Mouse (Mus musculus): ENCODE data around the gene Arhgef19. TPM values are rescaled to one million over a fixed set of nuclear protein-coding genes. Genes with fewer than 3 reads are reported as not detected.

The Arhgef19 gene
- total RNA-seq, 4 experiments from 2014 or later, result 17.8 to 23.3 (median 21.1) TPM

DNA sequence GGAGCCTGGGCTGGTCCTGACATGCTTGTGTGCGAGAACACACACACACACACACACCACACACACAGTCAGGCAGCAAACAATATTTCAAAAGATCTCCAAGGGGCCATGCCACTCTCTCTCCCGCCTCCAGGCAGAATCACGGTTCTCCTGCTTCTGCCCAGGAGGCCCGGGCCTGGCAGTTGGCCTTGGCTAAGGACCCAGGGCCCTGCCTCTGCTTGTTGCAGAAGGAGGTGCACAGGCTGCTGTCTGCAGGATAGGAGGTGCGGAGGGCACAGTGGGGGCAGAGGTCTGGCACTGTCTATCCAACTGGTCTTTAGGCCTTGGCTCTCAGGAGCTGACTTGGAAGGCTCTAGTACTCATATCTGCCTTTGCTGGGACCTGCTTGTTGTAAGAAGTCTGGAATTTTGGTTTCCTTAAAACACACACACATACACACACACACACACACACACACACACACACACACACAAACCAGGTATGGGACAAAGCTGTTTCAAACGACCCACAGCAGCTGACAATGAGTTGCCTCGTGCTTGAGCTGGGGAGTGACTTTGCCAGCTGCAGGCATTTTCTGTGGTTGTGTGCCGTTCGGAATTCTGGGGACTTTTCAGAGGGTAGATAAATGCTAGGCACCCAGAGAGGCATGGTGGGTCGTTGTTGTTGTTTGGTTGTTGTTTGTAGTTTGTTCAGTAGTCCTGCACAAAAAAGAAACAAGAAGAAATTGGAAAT is 23.8 kb downstream of the Arhgef19 start:
- no peak for DNase-seq (ENCODE audit: low spot score in 2 of 2)

DNA sequence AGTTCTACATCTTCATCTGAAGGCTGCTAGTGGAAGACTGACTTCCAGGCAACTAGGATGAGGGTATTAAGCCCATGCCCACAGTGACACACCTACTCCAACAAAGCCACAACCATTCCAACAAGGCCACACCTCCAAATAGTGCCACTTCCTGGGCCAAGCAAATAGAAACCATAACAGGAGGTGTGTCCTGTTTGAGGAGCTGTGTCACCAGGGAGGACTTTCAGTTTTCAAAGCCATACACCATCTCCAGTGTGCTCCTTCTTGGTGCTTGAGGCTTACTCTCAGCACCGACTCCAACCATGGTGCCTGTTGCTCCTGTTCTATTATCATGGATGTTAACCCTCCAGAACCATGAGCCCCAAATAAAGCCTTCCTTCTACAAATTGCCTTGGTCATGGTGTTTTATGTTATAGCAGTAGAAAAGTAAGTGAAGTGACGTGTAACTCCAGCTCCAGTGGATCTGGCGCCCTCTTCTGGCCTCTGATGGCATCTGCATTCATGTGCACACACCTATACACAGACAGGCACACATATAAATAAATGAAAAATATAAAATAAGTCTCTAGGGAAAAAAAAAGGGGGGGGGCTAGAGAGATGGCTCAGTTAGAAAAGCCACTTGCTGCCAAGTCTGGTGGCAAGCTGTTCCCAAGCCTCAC is 26.8 kb downstream of the Arhgef19 start:
- no peak for DNase-seq (ENCODE audit: low spot score in 2 of 2)

DNA sequence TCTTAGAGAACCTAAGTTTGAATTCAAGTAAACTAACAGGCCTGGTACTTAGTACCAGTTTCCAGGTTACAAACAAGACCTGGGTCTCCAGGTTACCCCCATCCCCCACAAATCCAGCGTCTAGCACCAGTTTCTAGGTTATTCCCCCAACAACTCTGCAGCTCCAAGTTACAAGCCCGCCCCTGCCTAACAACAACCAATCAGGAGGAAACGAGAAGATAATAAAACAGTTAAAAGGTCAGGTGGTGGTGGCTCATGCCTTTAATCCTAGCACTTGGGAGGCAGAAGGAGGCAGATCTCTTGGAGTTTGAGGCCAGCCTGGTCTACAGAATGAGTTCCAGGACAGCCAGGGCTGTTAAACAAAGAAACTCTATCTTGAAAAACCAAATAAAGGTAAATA is 28.0 kb downstream of the Arhgef19 start:
- DNase-seq (ENCODE audit: low spot score in 2 of 2), result no peak

DNA sequence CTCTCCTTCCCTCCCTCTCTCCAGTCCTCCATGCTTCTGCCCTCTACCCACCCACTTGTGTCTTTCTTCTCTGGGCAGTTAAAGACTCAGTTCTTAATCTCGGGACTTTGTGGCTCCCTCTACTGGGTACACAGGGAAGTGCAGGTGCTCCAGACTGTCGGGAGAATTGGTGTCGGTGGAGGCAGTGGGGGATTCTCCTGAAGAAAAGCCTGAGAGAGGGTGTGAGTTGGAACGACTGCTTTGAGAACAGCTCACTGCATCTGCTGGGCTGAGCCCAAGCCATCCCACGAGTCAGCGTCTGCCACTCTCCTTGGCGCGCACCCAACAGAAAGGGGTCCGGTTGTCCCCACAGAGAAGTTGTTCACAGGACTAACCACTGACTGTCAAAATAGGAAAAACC is 28.5 kb downstream of the Arhgef19 start:
- DNase-seq (ENCODE audit: low spot score in 2 of 2), result peak in 1 of 2 experiments; percentile 48

DNA sequence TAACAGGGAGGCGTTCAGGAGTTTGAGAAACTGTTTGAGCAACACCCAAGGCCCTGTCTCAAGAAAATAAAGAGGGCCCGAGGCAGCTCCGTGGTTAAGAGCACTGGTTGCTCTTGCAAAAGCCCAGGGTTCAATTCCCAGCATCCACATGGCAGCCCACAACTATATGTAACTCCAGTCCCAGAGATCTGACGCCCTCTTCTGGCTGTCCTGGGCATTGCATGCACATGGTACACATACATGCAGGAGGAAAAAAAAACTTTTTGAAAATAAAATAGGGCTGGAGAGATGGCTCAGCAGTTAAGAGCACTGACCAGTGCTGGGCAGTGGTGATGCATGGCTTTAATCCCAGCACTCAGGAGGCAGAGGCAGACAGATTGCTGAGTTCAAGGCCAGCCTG is 29.1 kb downstream of the Arhgef19 start:
- no peak for DNase-seq (ENCODE audit: low spot score in 2 of 2)

DNA sequence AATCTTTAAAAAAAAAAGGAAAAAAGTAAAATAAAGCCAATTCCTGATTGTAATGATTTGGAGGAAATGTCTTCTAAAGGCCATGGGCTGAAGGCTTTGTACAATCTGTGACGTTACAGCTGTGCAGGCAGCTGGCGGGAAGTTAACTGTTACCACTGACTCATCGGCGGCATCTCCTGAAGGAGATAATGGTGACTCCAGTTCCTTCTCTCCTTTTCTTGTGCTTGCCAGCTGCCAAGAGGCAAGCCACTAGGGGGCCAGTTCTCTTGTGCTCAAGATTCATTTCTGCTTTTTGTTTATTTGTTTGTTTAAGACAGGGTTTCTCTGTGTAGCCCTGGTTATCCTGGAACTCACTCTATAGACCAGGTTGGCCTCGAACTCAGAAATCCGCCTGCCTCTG is 29.8 kb downstream of the Arhgef19 start:
- DNase-seq (ENCODE audit: low spot score in 2 of 2), result no peak

DNA sequence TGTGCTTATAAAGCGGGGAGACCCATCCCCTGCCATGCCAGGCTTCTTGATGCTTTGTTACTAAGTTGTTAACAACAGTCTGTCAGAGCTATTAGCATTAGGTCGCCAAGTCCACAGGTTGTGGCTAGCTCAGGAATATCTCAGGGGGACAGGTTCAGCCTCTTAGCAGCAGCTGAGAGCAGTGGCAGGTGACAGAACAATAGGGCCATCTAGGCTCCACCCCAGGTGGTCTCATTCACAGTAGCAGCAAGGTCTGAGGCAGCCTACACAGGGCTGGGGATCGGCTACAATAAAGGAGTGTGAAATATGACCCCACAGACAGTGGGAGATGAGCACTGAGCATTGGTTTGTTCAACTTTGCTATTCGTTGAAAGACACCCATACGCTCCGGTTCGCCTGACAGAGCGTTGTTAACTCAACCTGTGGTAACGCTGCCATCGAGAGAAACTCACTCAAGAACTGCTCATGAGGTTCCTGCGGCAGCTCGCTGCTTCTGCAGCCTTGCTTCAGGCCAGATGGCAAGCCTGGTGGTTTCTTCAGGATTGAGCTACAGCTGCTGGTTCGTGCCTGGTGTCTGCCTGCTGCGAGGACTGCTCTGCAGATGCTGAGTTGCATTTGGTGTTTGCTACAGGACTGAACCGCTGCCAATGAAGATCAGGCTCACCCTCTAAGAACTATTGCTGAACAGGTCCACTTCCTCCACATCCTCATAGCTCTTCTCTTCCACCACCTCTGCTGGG is 31.1 kb downstream of the Arhgef19 start:
- DNase-seq (ENCODE audit: low spot score in 2 of 2), result no peak

DNA sequence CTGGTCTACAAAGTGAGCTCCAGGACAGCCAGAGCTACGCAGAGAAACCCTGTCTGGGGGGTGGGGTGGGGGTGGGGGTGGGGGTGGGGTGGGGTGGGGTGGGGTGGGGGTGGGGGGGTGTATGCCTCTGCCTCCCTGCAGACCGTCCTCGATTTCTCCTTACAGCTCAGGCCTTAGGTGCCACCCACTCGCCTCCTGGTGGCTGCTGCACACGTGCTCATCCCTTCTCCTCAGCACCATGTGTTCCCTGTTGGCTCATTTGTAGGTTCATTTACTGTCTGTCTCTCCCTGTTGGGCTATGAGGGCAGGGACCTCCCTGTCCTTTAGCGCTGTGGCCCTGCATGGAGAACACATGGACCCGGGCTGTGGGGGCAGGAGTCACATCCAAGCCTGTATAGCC is 31.9 kb downstream of the Arhgef19 start:
- no peak for DNase-seq (ENCODE audit: low spot score in 2 of 2)

DNA sequence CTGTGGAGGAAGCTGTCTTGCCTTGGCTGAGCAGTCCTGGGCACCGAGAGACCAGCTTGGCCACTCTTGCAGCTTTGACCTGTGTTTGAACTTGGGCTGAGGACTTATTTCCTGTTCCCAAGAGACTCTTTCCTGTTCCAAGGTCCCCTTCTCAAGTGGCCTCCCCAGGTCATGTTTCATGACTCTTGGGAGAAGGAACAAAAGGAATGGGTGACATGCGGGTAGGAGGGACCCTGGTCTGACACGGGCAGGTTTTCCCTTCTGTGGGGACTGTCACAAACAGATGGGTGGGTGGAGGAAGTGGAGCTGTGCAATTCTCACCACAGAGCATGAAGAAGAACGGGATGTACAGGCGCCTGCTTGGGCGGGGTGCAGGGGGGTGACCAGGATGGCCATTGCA is 32.4 kb downstream of the Arhgef19 start:
- no peak for DNase-seq (ENCODE audit: low spot score in 2 of 2)

DNA sequence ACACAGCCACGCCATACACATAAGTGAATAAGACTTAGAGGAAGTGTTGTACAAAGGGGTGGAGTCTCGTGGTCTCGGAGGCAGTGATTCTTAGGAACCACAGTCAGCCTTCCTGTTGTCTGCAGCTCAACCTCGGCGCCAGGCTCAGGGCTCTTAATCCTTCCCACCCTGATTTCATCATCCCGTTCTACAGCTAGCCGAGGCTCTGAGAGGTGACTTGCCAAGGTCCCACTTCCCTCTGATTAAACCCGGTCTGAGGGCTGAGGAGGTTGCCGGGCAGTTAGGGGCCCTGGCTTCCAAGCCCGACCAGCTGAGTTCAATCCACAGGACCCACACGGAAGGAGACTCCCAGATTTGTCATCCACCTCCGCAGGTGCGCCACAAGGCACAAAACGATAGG is 33.6 kb downstream of the Arhgef19 start:
- DNase-seq (ENCODE audit: low spot score in 2 of 2), result no peak

DNA sequence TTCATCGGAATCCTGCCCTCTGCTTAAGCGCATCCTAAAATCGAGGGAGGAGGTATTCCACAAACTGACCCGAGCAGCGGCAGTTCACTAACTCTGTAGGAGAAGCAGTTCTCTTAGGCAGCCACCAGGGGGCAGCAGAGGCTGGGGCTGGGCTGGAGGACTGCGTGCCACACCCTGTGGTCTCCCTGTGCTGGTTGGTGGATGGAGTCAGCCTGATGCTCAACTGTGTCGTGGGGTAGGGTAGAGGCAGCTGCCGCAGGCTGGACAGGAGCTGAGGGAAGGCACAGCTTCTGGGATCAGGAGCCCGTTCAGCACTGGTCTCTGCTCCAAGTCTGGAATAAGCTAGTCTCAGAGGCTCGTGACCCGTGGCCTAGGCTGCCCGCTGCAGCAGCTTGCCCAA is 34.0 kb downstream of the Arhgef19 start:
- DNase-seq (ENCODE audit: low spot score in 2 of 2), result peak; percentile 55 to 57

DNA sequence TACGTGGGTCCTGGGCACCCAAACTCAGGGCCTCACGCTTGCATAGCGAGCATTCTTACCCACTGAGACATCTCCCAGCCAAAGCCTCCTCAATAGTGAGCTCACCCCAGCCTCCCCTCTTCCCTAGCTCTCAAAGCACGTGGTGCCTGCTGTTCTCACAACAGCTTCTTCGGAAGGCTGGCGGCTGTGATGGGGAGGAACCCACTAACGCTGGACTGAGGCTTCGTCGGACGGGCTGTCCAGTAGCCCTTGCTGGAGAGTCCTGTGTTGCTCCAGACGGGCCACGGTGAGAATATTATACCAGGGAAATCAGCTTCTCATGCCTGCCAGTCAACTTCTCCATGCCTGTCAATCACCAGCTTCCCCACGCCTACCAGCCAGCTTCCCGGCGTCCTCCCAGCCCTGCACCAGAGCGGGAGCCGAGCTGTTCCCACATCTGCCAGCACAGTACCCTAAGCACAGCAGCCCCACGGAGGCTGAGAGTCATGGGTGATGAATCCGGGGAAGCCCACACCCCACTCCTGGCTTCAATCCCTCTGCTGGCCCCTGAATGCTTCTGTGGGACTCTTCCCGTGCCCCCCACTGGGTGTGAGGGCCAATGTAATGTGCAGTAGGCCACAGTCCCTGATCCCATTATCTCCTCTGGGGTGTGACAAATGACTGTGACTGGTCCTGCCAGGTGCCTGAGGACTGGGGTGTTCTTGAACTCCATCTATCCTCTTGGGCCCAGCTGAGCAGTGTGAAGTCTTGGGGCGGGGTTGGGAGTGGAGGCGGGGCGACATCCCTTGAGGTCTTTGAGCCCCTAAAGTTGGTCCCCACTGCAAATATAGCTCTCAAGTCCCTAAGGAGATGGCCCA is 35.4 kb downstream of the Arhgef19 start:
- DNase-seq (ENCODE audit: low spot score in 2 of 2), result no peak

DNA sequence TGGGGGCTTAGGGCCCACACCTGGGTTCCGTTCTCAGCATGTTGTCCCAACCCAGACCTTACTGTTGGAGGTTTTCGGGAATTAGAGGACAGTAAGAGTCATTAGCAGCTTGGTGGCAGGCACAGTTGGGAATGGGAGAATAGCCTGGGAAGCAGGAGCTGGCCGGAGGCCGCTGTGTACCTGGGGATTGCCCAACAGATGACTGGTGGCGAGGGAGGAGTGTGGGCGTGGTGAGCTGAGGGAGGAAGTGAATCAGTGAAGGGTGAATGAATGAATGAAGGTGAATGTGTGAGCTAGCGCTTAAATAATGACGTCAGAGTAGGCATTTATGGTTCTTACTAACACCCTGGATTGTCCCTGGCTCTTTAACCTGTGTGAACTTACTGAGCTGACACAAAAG is 37.9 kb downstream of the Arhgef19 start:
- no peak for DNase-seq (ENCODE audit: low spot score in 2 of 2)

DNA sequence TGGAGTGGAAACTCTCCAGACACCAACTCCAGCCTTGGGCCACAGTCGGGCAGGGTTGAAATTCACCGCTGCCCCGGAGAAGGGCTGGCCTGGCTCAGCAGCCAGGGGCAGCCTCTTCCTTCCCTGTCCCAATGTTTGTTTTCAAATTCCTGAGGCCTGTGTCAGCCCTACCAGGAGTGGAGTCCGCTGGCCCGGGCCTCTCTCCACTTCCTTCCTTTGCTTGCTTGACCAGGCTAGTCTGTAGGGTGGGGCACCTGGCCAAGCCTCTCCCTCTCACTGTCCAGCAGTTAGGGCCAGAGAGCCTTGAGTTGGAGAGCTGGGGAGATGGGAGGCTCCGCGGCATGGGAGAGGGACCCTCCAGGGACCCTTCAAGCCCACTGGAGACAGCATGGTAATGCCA is 38.9 kb downstream of the Arhgef19 start:
- no peak for DNase-seq (ENCODE audit: low spot score in 2 of 2)

DNA sequence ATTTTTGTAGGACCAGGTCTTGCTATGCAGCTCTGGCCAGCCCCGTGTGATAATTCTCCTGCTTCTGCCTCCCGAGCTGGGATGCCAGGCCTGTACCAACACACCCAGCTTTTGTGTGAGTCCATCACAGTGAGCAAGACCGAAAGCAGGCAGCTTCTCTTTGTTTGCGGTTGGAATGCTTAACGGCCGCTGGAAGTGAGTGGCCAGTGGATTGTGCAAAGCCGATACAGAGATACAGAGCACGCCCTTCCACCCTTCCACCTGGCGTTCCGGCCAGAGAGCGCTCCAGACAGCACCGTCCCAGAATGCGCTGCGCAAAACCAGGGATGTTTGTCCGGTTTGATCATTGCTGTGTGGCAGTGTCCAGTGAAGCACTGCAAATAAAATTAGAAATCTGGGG is 40.0 kb downstream of the Arhgef19 start:
- no peak for DNase-seq (ENCODE audit: low spot score in 2 of 2)

DNA sequence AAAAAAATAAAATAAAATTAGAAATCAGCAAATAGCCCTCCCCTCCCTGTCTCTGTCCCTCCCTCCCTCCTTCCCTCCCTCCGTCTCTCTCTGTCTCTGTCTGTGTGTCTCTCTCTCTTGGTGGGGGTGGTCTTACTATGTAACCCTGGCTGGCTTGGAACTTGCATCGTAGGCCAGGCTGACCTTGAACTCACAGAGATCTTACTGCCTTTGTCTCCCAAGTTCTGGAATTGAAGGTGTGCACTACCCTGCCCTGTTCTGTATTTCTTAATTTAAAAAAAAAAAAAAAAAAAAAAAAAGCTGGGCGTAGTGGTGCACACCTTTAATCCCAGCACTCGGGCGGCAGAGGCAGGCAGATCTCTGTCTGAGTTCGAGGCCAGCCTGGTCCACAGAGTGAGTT is 40.5 kb downstream of the Arhgef19 start:
- no peak for DNase-seq (ENCODE audit: low spot score in 2 of 2)

DNA sequence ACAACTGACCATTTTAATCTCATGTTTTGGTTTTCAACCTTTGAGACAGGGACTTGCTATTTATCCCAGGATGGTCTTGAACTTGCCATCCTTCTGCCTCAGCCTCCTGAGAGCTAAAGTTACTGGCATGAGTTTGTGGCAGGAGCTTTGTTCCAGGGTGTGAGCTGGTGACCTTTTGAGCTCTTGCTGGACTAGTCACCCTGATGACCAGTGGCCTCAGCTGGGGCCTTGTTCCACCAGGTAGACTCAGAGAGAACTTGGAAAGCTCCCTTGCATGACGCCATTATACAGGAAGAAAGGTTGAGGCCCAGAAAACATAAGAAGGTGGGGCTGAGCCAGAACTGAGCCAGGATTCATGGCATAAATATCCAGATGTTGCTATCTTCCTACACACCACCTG is 41.2 kb downstream of the Arhgef19 start:
- no peak for DNase-seq (ENCODE audit: low spot score in 2 of 2)

DNA sequence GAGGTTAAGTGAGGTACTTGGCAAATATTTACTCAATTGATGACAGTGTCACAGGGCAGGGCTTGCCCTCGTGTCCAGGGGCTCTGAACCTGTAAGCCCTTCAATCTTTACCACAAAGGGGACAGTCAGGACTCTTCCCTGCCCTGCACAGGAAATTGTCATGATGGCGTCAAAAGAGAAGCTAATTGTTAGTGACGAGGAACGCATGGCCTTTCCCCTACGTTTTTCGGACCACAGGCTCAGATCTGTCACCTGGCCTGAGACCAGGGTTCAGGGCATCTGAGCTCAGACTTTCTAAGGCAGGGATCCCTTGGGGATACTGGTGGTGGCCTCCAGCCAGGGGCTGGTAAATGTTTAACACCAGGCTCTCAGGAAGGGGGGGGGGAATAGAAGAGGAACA is 41.9 kb downstream of the Arhgef19 start:
- DNase-seq (ENCODE audit: low spot score in 2 of 2), result no peak

DNA sequence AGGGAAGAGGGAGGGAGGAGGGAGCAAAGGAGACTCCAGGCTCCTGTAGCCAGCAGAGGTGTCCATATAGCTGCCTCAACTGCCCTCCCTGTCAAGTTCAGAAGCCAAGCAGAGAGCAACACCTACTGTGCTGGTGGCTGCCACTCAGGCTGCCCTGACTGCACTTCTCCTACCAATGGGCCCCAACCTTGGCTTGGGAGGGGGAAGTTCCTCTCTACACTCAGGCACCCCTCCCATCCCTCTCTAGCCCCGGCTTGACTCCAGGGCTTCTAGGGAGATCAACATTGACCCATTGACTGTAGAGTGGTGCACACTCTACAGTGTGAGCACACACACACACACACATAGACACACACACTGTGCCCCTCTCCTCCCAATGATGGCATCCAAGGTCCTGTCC is 42.3 kb downstream of the Arhgef19 start:
- DNase-seq (ENCODE audit: low spot score in 2 of 2), result no peak

DNA sequence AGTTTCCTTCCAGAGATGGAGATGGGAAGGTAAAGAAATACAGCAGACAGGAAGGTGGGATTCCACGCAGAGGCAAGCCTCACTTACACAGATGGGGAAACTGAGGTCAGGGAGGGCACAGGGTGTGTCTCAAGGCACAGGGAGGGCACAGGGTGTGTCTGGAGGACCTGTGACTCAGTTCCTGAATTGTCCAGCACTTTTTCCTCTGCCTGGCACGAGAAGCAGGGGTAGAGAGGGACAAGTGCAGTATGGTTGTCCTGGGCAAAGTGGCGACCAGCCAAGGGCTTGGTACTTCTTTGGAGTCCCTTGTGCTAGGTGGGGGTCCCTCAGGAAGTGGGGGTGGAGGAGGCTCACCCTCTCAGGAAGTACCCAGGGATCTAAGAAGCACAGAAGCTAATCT is 42.8 kb downstream of the Arhgef19 start:
- DNase-seq (ENCODE audit: low spot score in 2 of 2), result no peak

DNA sequence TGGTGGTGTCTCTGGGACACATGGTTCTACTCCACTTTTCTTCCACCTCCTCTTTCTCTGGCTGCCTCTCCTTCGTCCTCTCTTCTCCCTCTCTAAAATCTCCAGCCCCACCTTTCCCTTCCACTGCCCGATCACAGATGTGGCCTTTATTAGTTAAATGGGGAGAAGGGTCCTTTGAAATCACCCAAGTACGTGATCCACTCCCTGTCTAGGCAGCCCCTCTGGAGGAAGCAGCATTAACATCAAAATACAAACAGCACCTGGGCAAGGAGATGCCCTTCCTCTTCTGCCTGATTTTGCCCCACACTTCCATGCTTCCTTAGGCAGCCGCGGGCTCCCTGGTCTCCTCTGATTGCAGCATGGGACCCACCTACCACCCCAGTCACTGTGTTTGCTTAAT is 43.3 kb downstream of the Arhgef19 start:
- DNase-seq (ENCODE audit: low spot score in 2 of 2), result no peak
